Mouse (Mus musculus): ENCODE results near the gene Cdc37. TPM values are rescaled to one million over a fixed set of nuclear protein-coding genes. Genes with fewer than 3 reads are reported as not detected.
A peak's percentile ranks its signal among the peaks of the same experiment; 100 is the strongest.

Cdc37 gene
- polyA plus RNA-seq, 1 experiment from 2014 or later, result 232 TPM

DNA sequence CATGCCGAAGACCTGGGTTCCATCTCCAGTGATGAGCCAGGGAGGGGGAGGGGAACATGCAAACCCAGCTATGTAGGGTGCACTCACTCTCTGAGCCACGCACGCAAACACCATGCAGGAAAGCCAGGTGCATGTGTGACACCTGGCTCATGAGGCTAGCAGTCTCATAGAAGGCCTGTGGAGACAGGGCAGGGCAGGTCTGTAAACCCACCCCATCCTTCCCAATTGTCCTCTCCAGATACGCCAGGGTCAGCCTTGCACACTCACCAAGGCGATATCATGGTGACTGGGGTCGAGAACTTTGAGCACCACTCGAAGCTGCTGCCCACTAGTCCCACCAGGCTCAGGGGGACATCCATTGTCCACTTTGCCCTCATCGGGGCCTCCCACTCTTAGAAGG lies 34.7 kb downstream of the Cdc37 start:
- Histone ChIP-seq H3K36me3 (peaks cover 21% of the 10 kb centered on the region), H3K4me1 (replicated peaks) (no peaks in the 10 kb centered on the region), H3K4me2 (no peak overlapping the region), H3K4me3 (no peak overlapping the region), H3K27ac (ENCODE audit: poor library complexity, severe bottlenecking) (no peak overlapping the region), H3K9me3 (replicated peaks) (no peaks in the 10 kb centered on the region), H3K9ac (no peak overlapping the region), H3K27me3 (replicated peaks) (no peaks in the 10 kb centered on the region)
- WGBS, result 87% methylated on average over 8 of the region's 8 CpGs
- ATAC-seq (ENCODE audit: insufficient number of reproducible peaks, low FRiP score), result no peak

GRCm38 (mm10) chr9:21114190-21114589 lies 35.6 kb downstream of the Cdc37 start:
- no peak for ATAC-seq (ENCODE audit: insufficient number of reproducible peaks, low FRiP score)
- no peak overlapping the region for H3K4me2 ChIP-seq
- 82% methylated on average over 7 of the region's 7 CpGs for WGBS

GRCm38 (mm10) chr9:21113751-21114150 lies 36.0 kb downstream of the Cdc37 start:
- H3K36me3 ChIP-seq, result peaks cover 22% of the 10 kb centered on the region
- no peak overlapping the region for H3K4me3 ChIP-seq
- no peak overlapping the region for H3K9ac ChIP-seq
- no peak overlapping the region for H3K27ac ChIP-seq (ENCODE audit: poor library complexity, severe bottlenecking)
- H3K4me1 ChIP-seq (replicated peaks), result no peaks in the 10 kb centered on the region
- no peak overlapping the region for H3K4me2 ChIP-seq
- no peak for ATAC-seq (ENCODE audit: insufficient number of reproducible peaks, low FRiP score)
- H3K9me3 ChIP-seq (replicated peaks), result no peaks in the 10 kb centered on the region
- H3K27me3 ChIP-seq (replicated peaks), result no peaks in the 10 kb centered on the region
- WGBS, result 87% methylated on average over 6 of the region's 6 CpGs

More at GRCm38 (mm10) chr9:21114190-21114589, 35.6 kb downstream of the Cdc37 start:
- no peaks in the 10 kb centered on the region for H3K4me1 ChIP-seq (replicated peaks)
- peaks cover 20% of the 10 kb centered on the region for H3K36me3 ChIP-seq
- no peak overlapping the region for H3K27ac ChIP-seq (ENCODE audit: poor library complexity, severe bottlenecking)
- no peak overlapping the region for H3K4me3 ChIP-seq
- no peaks in the 10 kb centered on the region for H3K27me3 ChIP-seq (replicated peaks)
- H3K9ac ChIP-seq, result no peak overlapping the region
- H3K9me3 ChIP-seq (replicated peaks), result no peaks in the 10 kb centered on the region

GRCm38 (mm10) chr9:21107607-21108237 lies 42.1 kb downstream of the Cdc37 start:
- Histone ChIP-seq H3K27ac (ENCODE audit: poor library complexity, severe bottlenecking) (no peak overlapping the region), H3K4me3 (no peak overlapping the region), H3K4me2 (no peak overlapping the region), H3K4me1 (replicated peaks) (no peaks in the 10 kb centered on the region), H3K9me3 (replicated peaks) (no peaks in the 10 kb centered on the region), H3K9ac (no peak overlapping the region), H3K36me3 (peaks cover 25% of the 10 kb centered on the region; the same call in 1 of the 2 replicates), H3K27me3 (replicated peaks) (no peaks in the 10 kb centered on the region)
- ATAC-seq (ENCODE audit: insufficient number of reproducible peaks, low FRiP score), result no peak
- WGBS, result 44% methylated on average over 23 of the region's 23 CpGs

DNA sequence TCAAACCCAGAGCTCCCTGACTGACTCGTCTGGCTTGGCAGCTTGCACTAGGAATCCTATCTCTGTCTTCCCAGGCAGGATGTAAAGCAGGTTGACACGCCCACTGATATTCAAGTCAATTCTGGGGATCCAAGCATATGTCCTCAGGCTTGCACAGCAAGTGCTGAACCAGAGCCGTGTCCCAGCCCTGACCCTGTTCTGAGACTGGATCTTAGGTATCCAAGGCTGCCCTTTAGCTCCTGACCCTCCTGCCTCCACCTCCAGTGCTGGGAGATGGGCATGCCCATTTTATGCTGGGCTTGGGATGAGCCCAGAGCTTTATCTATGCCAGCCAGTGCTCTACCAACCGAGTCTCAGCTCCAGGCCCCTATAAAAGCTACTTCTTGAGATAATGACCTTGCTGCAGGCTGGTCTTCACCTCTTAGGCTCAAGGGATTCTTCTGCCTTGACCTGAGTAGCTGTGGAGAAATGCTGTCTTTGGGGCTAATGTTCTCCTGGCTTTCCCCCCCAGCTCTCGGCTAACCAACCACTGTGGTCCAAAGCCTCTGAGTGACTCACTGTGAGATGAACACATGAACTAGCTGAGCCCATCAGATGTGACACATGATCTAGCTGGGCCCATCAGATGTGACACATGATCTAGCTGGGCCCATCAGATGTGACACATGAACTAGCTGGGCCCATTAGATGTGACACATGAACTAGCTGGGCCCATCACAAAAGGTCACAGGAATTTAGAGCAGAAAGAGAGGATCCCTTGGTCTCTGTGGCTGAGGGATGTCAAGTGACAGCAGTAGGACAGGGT lies 43.8 kb downstream of the Cdc37 start:
- no peak overlapping the region for H3K9ac ChIP-seq
- whole genome bisulfite sequencing, result 60% methylated on average over 5 of the region's 5 CpGs
- H3K36me3 ChIP-seq, result peaks cover 25% of the 10 kb centered on the region; the same call in 1 of the 2 replicates

DNA sequence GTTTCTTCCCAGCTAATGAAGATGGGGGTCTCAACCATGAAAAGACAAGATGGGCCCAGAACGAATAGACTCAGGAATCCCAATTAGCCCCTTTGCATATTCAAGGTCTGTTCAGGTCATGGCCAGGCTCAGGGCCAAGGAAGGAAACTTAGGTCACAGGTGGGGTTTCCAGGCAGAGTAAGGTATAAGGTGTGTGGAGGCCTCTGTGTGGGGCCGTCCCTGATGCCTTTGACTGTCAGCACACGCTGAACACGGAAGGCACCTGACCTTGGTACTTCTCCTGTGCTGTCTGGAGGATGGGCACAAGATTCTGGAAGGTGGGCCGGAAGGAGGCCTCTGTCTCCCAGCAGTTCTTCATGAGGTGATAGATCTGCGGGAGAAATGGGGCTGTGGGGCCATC lies 45.0 kb downstream of the Cdc37 start:
- no peak overlapping the region for H3K9ac ChIP-seq
- H3K4me1 ChIP-seq (replicated peaks), result peaks cover 8% of the 10 kb centered on the region
- 89% methylated on average over 6 of the region's 6 CpGs for WGBS
- ATAC-seq (ENCODE audit: insufficient number of reproducible peaks, low FRiP score), result no peak
- peaks cover 20% of the 10 kb centered on the region; the same call in 1 of the 2 replicates for H3K36me3 ChIP-seq
- no peak overlapping the region for H3K27ac ChIP-seq (ENCODE audit: poor library complexity, severe bottlenecking)
- H3K4me2 ChIP-seq, result no peak overlapping the region
- H3K4me3 ChIP-seq, result no peak overlapping the region
- no peaks in the 10 kb centered on the region for H3K9me3 ChIP-seq (replicated peaks)
- no peaks in the 10 kb centered on the region for H3K27me3 ChIP-seq (replicated peaks)

More for the DNA sequence above, 43.8 kb downstream of the Cdc37 start:
- no peak for ATAC-seq (ENCODE audit: insufficient number of reproducible peaks, low FRiP score)
- Histone ChIP-seq H3K27me3 (replicated peaks) (no peaks in the 10 kb centered on the region), H3K4me3 (no peak overlapping the region), H3K4me2 (no peak overlapping the region), H3K4me1 (replicated peaks) (peaks cover under 1% of the 10 kb centered on the region; the same call in 1 of the 2 replicates), H3K9me3 (replicated peaks) (no peaks in the 10 kb centered on the region), H3K27ac (ENCODE audit: poor library complexity, severe bottlenecking) (no peak overlapping the region)

DNA sequence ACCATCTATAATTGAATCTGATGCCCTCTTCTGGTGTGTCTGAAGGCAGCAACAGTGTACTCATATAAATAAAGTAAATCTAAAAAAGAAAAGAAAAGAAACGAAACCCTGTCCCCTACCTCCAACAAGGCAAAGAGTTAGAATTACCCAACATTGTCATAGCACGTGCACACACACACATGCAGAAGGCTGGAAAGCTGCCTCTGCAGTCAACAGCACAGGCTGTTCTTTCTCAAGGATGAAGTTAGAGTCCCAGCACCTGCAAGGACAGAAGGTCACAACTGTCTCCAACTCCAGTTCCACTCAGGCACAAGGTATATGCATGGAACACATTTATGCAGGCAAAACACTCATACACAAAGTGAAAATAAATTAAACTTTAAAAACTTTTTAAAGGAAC lies 47.7 kb downstream of the Cdc37 start:
- Histone ChIP-seq H3K9me3 (replicated peaks) (no peaks in the 10 kb centered on the region), H3K4me1 (replicated peaks) (peaks cover 11% of the 10 kb centered on the region), H3K27ac (ENCODE audit: poor library complexity, severe bottlenecking) (no peak overlapping the region), H3K9ac (no peak overlapping the region), H3K4me2 (no peak overlapping the region), H3K27me3 (replicated peaks) (no peaks in the 10 kb centered on the region), H3K4me3 (no peak overlapping the region), H3K36me3 (peaks cover 11% of the 10 kb centered on the region; the same call in 1 of the 2 replicates)
- ATAC-seq (ENCODE audit: insufficient number of reproducible peaks, low FRiP score), result no peak
- 87% methylated on average over 2 of the region's 2 CpGs for WGBS

DNA sequence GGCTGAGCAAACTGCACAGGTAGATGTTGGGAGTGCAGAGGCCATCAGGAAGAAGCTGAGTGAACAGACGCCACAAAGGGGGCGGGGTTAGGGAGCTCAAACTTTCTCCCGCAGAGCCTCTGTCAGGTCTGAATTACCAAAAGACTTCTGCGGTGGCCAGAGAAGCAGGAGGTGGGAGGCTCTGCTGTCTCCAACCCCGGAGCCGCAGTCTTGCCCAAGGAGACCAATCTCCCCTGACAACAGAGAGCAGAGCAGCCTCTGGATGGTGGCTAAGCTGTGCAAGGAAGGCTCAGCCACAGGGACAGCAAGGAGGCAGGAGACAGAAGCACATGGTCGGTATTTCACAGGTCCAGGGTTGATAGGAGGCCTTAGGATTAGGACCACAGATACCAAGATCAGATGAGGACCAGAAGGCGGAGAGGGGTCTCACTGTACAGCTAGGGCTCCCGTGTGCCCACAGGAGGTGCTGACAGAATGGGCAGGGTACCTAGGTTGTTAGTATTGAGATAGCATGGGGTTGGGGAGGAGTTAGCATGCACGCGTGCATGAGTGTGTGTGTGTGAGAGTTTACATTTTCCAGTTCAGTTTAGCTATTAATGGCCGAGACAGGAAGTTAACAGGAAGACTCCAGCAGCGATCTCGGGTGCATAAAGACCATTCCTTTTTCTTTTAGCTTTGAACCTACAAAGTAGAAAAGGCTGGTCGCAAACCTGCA lies 49.2 kb downstream of the Cdc37 start:
- 41% methylated on average over 15 of the region's 15 CpGs for WGBS
- Histone ChIP-seq H3K27ac (ENCODE audit: poor library complexity, severe bottlenecking) (no peak overlapping the region), H3K4me2 (0 out of 2 replicates have a peak overlapping the region, but pooled peaks have one; percentile 5), H3K9me3 (replicated peaks) (no peaks in the 10 kb centered on the region), H3K9ac (peak overlapping the region; percentile 32; the same call in 1 of the 2 replicates), H3K4me3 (no peak overlapping the region), H3K36me3 (peaks cover 8% of the 10 kb centered on the region; the same call in 1 of the 2 replicates), H3K4me1 (replicated peaks) (peaks cover 11% of the 10 kb centered on the region), H3K27me3 (replicated peaks) (no peaks in the 10 kb centered on the region)
- ATAC-seq (ENCODE audit: insufficient number of reproducible peaks, low FRiP score), result peak; percentile 30; the same call in 1 of the 2 replicates

DNA sequence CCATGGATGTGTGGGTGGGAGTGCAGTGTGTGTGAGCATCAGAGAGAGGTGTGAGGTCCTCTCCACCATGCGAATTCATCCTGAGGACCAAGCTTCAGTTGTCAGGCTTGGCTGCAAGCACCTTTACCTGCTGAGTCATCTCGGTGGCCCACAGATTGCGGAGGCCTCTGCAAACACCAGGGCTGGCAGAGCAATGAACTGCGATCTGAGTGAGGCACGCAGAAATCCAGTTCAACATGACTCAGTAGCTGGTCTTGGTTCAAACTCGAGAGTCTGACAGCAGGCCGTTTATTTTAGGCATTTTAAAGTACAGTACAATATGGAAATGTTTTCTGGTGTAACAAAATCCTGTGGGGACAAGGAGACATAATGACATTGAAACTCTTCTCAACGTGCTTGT lies 52.0 kb downstream of the Cdc37 start:
- WGBS, result 57% methylated on average over 8 of the region's 8 CpGs
- Histone ChIP-seq H3K9ac (no peak overlapping the region), H3K4me2 (no peak overlapping the region)

DNA sequence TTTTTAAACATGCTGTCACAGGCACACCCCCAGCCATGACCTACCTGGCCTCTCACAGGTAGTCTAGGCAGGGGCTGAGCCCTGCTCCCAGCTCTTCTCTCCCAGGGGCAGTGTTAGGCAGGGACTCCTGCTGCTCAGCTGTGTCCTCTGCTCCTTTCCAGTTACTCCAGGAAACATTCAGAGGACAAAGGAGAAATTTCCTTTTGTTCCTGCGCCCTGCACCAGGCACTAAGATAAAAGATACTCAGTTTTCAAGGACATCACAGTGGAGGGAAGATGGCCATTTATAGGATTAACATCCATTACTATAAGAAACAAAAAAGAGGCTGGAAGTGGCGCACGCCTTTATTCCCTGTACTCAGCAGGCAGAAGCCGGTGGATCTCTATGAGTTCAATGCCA lies 53.8 kb downstream of the Cdc37 start:
- WGBS, result 86% methylated on average over 4 of the region's 4 CpGs
- H3K4me3 ChIP-seq, result no peak overlapping the region
- no peaks in the 10 kb centered on the region for H3K9me3 ChIP-seq (replicated peaks)
- H3K9ac ChIP-seq, result no peak overlapping the region
- H3K4me2 ChIP-seq, result no peak overlapping the region
- no peaks in the 10 kb centered on the region for H3K27me3 ChIP-seq (replicated peaks)
- no peaks in the 10 kb centered on the region for H3K36me3 ChIP-seq
- peaks cover 14% of the 10 kb centered on the region for H3K4me1 ChIP-seq (replicated peaks)
- no peak overlapping the region for H3K27ac ChIP-seq (ENCODE audit: poor library complexity, severe bottlenecking)
- no peak for ATAC-seq (ENCODE audit: insufficient number of reproducible peaks, low FRiP score)

More for the DNA sequence above, 52.0 kb downstream of the Cdc37 start:
- H3K36me3 ChIP-seq, result no peaks in the 10 kb centered on the region
- no peak overlapping the region for H3K27ac ChIP-seq (ENCODE audit: poor library complexity, severe bottlenecking)
- no peak for ATAC-seq (ENCODE audit: insufficient number of reproducible peaks, low FRiP score)
- no peaks in the 10 kb centered on the region for H3K9me3 ChIP-seq (replicated peaks)
- H3K4me1 ChIP-seq (replicated peaks), result peaks cover 11% of the 10 kb centered on the region
- no peak overlapping the region for H3K4me3 ChIP-seq
- no peaks in the 10 kb centered on the region for H3K27me3 ChIP-seq (replicated peaks)

- Histone ChIP-seq H3K4me2 (no peak overlapping the region), H3K36me3 (peaks cover 20% of the 10 kb centered on the region), H3K4me1 (replicated peaks) (peaks cover 31% of the 10 kb centered on the region), H3K9me3 (replicated peaks) (no peaks in the 10 kb centered on the region), H3K9ac (no peak overlapping the region), H3K27me3 (replicated peaks) (no peaks in the 10 kb centered on the region), H3K4me3 (no peak overlapping the region), H3K27ac (ENCODE audit: poor library complexity, severe bottlenecking) (no peak overlapping the region)
- 89% methylated on average over 9 of the region's 9 CpGs for WGBS
- ATAC-seq (ENCODE audit: insufficient number of reproducible peaks, low FRiP score), result no peak
These were observed 56.4 kb downstream of the Cdc37 start for GRCm38 (mm10) chr9:21093423-21093822.

Measured in heart, embryonic 12.5 days (tissue).